Mouse (Mus musculus): ENCODE measurements at regions not wholly inside any gene's neighbourhood (a gene's known extent, or its start where the extent isn't known, plus 50 kb on each side); places are given as distances from the start of the nearest gene placed in this dataset.

DNA sequence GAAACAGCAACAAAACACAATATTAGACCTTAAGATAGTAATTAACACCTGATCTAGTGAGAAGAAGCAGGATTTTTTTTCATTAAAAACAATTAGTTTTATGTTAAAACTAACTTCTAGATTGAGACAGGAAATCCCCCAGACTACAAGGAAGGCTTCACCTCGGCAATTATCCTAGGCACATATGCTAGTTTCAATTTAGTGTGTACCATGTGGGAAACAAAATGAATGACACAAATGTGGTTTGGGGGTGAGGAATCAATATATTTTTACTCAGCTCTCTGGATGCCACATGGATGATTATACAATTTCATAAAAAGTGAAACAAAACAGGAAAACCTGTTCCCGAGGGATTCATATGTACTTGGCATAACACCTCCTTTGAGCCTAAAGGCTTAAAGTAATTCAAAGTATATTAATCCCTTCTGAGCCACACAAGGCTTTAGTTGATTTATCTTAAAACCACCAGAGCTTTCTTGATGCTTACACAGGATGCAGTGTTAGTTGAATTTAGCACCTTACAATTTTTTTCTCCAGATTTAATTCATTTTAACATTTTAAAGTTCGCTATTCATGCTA lies 244.7 kb downstream of the Manea start:
- no peak for DNase-seq

DNA sequence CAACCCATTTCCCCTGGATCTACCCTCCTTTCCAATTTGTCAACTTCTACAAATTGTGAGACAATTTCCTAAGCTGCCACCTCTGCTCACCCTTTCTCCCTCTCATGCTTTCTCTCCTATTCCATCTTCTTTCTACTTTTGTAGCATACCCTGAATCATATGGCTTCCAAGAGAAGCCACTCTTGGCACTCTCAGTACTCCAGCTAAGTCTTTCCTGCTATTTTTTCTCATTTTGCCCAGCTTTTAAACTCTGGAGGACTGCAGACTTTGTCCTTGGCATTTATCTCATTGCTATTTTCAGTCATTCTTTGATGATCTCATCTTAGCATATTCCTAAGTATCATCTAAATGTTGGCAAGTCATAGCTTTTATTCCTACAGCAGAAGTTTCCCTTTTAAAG lies 270.6 kb upstream of the Fut9 start:
- DNase-seq: peak; percentile 6

DNA sequence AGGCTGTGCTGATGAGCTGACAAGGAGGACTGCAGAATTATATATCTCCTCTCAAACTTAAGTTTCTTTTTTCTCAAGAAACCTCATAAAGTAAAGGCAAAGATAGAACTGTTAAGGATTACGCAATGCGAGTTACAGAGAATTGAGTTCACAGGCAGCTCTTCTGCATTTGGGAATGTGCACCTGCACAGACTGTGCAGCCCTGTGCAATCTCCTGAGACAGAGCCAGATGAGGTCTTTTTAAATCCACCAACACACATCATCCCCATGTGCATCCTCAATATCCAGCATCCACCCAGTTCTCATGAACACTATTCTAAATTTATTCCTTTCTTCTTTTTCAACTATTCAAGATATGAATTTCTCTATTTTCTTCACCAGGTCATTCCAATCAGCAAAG lies 269.4 kb upstream of the Fut9 start:
- DNase-seq: peak; percentile 8

Data from layer of hippocampus, adult 9-11 months (tissue).